Mouse (Mus musculus) gastrocnemius, postnatal 36 days (tissue): ENCODE results near the gene Spata22. TPM values are rescaled to one million over a fixed set of nuclear protein-coding genes. Genes with fewer than 3 reads are reported as not detected.
"Not testable (repeated sequence)": the region's sequence is repeated elsewhere in the genome, so short reads cannot be mapped to it uniquely, and the experiment has no call there.

Experiments used
- DNase-seq, 2 experiments: peaks; one replicate each; pipeline ENCODE4 v3.0.0; 2022
- intact Hi-C: fragments of 180-260 bp; cut with DNase I; formaldehyde crosslinking; loops from one replicate; pipeline ENCODE4 v1.15.1; 2025
- long read RNA-seq, 2 experiments: library from polyadenylated mRNA; stranded (forward); transcript quantifications; one replicate each; pipeline ENCODE4 v2.0.0; 2021
- total RNA-seq, 2 experiments: library from RNA; stranded (reverse); gene quantifications; 2 replicates each; pipeline ENCODE4 v1.2.3; 2021

The Spata22 gene
- total RNA-seq: not detected
- long read RNA-seq, experiment 1: 0 reads
- long read RNA-seq, experiment 2: 0 reads

DNA sequence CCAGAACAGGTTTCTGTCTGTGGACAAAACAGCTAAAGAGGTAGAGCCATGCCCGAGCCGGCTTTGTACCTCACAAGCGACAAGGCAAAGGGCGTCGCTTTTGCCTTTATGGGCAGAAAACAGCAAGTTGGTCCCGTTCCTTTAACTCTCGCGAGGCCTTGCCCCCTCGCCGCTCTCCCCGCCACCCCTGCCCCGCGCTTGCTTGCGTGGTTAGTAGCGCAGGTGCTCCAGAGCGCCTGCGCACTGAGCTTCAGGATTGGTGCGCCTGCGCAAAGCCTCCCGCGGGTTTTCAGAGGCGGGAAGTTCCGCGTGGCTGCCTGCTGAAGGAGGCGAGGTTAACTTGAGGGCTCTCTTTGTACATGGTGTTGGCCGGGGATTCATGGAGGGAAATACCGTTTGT is at the start of gene Spata22, which contains the start of the genes Aspa and Gm49340:
Spata22 (plus strand) TSS at position 300 of the 400 bp plus-strand sequence.
Aspa (minus strand) TSS at position 155 of the 400 bp plus-strand sequence.
Gm49340 (plus strand) TSS at position 300 of the 400 bp plus-strand sequence.
- no peak for DNase-seq
- intact Hi-C loops: no loop called here

DNA sequence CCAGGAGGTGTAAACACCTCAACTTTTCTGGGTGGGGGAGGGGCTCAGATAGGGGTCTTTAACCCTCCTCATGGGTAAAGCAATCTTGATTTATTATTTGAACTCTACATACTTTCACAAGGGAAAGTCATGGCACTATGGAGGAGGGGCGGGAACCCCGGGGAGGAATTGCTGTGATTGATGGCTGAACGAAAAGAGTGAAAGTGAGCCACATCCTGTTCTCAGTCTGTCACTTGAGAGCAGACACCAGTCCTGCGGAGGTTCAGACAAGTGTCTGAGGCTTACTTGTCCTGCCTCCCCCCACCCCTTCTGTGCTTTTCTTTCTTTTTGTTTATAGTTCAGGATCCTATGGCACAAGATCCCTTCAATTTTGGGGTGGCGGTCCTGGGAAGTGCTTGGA is 48.8 kb upstream of the Spata22 start:
- DNase-seq: no peak
- intact Hi-C loops: no loop called here

DNA sequence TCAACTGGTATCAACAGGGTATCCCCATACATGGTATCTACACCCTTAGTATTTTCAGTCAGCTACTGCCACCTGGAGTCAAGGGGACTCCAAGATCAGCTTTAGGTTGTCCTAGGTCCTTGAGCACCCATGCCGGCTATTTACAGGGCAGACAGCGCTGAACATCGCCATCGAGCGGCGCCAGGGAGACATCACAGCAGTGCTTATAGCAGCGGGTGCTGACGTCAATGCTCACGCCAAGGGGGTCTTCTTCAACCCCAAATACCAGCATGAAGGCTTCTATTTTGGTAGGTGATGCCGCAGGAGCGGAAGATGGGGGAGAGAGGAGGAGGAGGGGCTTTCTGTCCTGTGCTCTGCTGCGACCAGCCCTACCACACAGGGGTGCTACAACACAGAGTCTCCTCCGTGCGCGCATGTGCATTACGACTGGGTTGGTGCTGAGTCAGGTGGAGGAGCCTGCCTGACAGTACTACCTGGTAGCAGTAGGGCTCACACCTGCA is 48.0 kb upstream of the Spata22 start:
- DNase-seq: peak; percentile 11 to 38
- intact Hi-C loops: no loop called here

- no peak for DNase-seq
These were observed 46.2 kb upstream of the Spata22 start for GRCm38 (mm10) chr11:73283369-73283768.

DNA sequence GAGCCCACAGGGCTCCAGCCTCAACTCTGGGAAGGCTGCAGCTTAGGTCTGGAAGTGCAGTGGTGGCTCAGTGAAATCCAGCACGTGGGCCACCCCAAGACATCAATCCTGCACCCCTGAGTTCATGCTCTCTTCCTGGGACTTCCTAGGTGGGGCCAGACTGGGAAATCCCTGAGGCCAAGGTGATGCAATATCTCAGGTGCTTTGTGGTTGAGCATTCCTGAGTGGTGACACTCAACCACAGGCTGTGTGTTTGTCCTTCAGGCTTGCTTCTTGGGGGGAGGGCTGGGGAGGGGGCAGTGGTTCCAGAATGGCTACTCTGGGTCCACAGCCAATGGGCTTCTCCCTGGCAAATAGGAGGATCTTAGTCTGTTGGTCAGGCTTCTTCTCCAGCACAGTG is 45.6 kb upstream of the Spata22 start:
- DNase-seq: no peak
- intact Hi-C loops: no loop called here

More at GRCm38 (mm10) chr11:73283369-73283768, 46.2 kb upstream of the Spata22 start:
- intact Hi-C loops: no loop called here

DNA sequence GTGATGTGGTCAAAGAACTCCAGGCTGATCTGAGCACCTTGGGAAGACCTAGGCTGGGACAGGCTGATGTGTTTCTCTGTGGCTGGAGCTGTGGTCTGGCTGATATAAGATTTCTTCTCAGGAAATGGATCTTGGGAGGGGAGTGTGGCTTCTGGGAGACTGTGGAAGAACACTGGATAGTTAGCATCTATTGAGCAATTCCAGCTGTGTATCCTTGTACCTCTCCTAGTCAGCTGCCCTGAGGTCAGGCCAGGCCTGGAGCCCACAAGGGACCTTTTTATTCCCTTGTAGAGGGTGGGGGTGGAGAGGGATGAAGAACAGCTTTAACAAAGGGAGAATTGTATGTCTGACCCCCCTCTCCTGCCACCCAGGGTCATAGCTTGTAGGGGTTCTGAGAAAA is 45.2 kb upstream of the Spata22 start:
- intact Hi-C loops: no loop called here
- no peak for DNase-seq

GRCm38 (mm10) chr11:73289621-73290020 is 39.9 kb upstream of the Spata22 start:
- intact Hi-C loops: no loop called here
- DNase-seq: no peak

GRCm38 (mm10) chr11:73303123-73303522 is 26.4 kb upstream of the Spata22 start:
- no peak for DNase-seq
- intact Hi-C loops: no loop called here

GRCm38 (mm10) chr11:73315961-73316360 is 13.6 kb upstream of the Spata22 start:
- DNase-seq: no peak
- intact Hi-C loops: no loop called here

DNA sequence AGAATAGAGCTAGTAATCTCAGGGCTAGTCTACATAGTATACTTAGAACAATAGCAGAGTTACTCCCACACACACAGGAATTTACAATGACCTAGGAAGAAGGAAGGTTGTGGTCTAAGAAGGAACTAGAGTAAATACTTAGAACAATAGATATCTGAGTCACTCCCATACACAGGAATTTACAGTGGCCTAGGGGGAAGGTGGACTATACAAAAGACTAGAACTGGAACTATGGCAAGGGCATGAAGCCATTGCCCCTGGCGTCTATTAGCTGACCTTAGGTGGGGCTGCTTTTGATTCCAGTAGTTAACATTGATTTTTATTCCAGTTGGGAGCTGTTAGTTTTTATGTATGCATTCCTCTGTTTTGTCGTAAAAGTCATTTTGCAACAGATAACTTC is 11.0 kb upstream of the Spata22 start:
- intact Hi-C loops, DNase-seq: not testable (repeated sequence)

- DNase-seq, intact Hi-C loops: not testable (repeated sequence)
These were observed 8.5 kb upstream of the Spata22 start for GRCm38 (mm10) chr11:73321064-73321463.

DNA sequence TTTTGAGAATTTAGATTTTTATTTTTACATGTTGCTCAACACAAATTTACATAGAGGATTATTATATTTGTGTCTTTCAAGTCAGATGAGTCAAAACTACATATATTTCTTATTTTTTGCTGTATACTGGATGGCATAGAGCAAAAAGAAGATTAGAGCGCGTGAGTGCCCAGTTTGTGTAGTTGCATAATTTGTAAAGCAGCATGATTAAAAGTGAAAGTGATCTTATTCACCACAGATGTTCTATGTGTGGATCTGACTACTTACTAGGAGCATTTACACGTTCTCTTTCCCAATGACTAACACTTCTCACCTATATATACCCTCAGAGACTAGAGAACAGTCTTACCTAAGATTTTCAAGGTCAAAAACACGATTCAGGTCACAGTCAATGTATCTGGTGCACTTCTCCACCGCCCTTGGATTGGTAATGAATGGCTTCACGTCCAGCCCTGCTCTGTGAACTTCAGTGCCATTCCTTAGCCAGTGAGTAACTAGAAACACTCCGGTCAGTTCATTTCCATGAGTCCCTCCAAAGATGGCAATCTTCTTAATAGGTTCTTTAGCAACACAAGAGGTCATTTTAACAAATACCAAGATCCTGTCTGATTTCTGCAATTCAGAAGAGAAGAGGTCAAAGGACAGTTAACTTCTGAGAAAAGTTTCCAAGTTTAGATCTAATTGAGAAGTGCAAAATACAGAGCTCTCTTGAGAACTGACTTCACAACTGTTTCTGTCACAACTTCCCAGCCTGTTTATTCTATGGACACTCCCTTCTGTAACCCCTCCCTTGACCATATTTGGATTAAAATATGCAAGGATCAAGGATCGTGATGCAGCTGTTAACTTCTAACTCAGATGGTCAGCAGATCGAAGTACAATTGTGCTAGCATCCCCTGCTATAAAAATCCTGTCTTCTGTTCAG is 5.4 kb upstream of the Spata22 start:
- DNase-seq: no peak
- intact Hi-C loops: no loop called here

DNA sequence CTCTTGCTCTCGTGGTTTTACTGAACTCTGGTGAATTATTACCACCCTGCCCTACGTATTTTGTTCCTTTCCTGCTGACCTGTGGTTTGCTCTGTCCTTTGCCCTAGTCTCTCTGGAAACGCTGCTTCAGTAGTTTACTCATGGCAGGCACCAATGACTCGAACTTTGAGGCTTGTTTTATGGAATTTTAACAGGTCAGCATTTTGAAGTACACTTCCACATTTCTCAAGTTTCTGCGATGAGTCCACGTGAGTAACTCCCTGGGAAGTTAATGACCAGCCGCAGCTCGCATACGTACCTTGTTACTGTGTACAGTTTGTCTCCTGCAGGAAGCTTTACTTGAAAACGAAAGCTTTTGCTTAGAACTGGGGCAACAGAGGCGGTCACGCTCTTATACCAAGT is 3.1 kb upstream of the Spata22 start:
- DNase-seq: no peak

GRCm38 (mm10) chr11:73327361-73327760 is 2.2 kb upstream of the Spata22 start:
- no peak for DNase-seq
- intact Hi-C loops: no loop called here

More for the DNA sequence above, 3.1 kb upstream of the Spata22 start:
- intact Hi-C loops: no loop called here

DNA sequence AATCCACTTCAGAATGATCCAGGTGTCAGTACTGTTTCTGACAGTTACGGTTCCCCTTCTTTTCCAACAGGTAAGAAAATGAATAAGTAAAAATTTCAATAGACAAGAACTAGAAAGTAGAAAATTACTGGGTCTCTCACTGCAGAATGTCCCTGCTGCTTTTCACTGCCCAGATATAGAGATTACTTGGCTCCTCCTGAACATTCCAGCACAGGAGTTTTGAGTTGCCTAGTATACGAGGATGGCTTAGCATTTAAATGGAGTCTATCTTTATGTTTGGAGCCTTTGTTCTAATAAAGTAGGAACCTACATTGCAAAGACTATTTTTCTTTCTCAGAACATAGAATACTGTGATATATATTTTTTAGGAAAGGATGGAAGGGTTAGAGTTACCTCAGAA is 3.8 kb downstream of the Spata22 start:
- no peak for DNase-seq
- intact Hi-C loops: no loop called here

DNA sequence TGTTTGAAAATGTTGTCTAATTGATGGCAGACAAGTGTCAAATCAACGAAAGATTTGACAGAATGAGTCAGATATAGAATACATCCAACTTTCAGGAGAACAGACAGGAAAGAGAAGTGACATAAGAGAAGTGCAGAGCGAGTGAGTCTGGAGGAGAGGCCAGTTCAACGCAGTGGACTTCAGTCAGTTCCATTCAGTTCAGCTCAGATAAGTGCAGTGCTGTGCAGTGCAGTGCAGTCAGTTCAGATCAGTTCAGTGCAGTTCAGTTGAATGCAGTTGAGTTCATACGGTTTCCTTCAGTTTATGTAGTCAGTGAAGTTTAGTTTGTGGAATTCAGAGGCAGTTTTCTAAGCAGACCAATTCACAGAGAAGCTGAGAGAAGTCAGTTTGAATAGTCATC is 7.4 kb downstream of the Spata22 start:
- DNase-seq: no peak
- intact Hi-C loops: no loop called here

GRCm38 (mm10) chr11:73350483-73350882 is 20.9 kb downstream of the Spata22 start, which contains the start of gene Olfr20:
TSS of gene Olfr20 (plus strand) at chr11:73350783.
- DNase-seq: no peak
- intact Hi-C loops: no loop called here

- no peak for DNase-seq
- intact Hi-C loops: no loop called here
These were observed 41.4 kb downstream of the Spata22 start, which contains the start of gene Olfr376 for GRCm38 (mm10) chr11:73370946-73371345. TSS of gene Olfr376 (plus strand) at chr11:73371246.

DNA sequence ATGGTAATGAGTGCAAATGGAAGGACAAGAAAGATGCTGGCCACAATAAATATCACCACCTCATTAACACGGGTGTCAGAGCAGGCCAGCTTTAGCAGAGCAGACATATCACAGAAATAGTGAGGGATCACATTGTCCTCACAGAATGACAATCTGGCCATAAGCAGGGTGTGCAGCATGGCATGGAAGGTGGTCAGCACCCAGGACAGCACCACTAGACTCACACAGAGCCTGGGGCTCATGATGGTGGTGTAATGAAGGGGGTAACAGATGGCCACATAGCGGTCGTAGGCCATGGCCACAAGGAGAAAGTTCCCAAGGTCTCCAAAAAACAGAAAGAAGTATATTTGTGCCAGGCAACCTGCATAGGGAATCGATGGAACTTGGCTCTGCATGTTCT is 65.8 kb downstream of the Spata22 start:
- intact Hi-C loops: no loop called here
- DNase-seq: no peak
